Mouse (Mus musculus) kidney, adult 9 months (tissue): ENCODE measurements around the gene Ciapin1.

Experiments used
- DNase-seq: peaks from one replicate; pipeline ENCODE4 v3.0.0; 2022

The Ciapin1 gene

DNA sequence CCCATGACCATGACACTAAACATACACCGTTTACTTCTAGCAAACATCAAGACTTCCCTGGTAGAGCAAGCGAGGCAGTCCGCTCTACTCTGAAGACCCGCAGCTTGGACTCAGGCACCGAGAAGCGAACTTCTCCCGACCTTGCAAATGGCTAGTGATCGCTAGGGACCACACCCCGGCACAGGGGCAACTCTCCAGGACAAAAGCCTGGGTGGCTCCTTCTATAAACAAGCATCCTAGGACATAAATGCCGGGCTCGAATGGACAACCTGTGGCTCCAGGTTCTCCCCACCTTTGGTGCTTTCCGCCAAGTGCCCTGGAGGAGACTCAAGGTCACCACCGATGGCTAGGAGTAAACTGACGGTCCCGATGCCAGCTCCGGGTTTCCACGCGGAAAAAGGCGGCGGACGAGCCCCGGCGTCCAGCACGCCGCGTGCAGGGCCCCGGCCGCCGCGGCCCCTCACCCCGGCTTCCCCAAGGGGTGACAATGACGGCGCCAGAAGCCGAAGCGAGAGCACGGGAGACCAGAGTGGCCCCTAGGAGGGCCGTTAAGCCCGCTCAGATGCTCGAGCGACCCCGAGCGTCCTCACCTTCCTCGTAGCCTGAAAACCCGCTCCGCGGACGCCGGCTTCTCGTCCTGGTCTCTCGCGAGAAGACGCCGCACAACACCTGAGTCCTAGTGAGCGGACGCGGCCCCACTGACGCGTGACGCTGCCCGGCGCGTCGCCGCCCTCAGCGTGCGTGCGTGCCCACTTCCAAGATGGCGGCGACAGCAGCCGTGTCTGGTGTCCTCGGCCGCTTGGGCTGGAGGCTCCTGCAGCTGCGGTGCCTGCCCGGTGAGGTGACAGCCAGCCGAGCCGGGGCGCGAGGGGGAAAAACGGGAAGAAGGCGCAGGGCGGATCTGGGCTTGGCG is at the start of gene Ciapin1, which contains the start of gene Coq9:
TSS of gene Ciapin1 (minus strand) at position 697 of the 913 bp plus-strand sequence.
TSS of gene Coq9 (plus strand) at position 660 of the 913 bp plus-strand sequence.
- DNase-seq = peak; percentile 96

DNA sequence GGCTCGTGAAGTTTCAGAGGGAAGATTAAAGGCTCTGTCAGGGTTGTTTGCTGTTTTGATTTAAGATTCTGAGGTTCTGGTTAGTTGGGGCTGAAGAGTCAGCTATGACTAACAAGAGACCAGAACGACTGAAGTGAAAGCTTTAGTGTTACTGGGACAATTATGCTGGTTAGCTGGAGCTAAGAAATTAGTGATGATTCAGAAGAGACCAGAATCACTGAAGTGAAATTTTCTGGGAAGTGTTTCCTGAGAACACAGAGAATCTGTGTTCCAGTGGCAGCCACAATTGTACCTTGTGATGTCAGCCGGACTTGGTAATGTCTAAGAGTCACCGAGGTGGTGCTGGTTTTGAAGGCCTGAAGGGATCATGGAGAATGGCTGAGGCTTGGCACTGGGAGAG is 42.6 kb upstream of the Ciapin1 start:
- no peak for DNase-seq

DNA sequence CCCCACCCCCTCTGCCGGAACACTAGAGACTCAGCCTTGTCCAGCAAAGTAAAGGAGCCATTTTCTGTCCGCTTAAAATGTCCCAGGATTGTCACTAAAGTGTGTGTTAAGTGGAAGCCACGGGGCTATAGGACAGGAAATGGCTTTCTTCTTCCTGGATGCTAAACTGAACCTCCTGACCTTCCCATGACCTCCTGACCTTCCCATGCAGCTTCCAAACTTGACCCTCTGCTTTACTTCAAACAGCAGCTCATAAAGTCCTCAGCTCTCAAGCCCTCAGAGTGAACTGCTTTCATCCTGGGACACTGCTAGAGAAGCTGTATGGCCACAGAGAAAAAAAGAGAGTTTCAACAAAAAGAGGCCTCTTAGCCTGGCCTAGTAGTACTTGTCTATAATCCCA is 38.7 kb upstream of the Ciapin1 start:
- DNase-seq = no peak

DNA sequence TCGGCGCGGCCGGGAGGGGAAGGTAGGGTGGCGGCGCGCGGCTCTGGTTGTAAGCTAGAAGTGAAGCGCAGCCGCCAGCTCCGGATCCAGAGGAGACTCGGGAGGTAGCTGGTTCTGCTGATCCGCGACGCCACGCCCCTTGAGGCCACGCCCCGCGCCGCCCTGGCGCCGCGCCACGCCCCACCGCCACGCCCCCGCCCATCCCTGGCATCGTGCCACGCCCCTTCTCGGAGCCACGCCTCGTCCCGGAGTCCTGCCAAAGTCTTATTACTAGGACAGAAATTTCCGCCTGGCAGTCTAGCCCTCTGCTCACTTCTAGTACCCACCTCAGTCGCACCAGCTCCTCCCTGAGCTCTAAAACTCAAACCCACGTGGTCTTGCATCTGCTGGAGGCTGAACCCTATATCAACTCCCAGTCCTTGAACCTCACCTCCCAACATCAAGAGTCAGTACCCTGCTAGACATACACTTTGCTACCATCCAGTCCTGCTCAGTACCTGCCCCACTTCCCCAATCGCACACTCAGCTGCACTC is 38.1 kb upstream of the Ciapin1 start, which contains the start of gene Dok4:
TSS of gene Dok4 (minus strand) at position 134 of the 534 bp plus-strand sequence.
- DNase-seq = peak; percentile 90

DNA sequence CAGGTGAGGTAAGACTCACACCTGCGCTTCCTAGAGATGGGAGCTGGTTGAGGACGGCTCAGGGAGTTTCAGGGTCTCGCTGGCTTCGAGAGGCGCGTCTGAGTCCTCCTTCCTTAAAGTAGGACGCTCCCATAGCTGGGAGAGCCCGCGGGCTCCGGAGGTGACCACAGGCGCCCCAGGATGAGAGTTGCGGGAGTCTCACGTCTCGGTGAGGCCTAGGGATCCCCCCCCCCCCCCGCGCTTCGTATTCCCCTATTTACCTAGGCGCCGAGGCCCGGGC is 37.7 kb upstream of the Ciapin1 start:
- DNase-seq = no peak

DNA sequence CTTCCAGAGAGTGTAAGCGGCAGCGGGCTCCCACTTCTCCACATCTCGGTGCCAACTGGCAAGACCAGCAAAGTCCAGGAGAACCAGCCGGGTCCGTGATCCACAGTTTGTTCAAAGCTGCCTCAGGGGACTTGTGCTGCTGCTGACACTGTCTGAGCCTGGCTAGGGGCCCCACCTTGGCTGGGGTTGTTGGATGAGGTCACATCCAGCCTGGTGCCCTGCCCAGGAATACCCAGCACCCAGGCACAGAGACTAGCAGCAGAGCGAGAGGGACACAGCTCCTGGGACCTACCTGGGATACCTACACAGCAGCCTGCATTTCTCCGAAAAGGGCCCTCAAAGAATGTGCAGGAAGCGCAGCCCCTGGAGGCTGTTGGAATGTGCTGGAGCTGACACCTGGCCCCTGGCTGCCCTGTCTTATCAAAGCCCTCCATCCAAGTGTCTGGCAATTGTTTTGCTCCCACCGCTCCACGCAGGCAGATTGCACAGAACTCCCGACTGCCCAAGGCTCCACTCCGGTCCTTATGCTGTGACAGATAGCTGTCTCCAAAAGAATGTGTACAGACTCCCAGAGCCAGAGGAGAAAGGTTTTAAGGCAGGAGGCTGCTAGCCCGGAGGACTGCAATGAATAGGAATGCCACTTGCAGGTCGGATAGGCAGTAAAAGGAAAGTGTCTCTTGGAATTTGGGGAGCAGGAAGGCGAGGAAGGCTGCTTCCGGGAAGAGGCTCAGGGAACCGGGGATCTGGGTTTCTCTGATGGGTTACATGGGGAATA is 37.1 kb upstream of the Ciapin1 start:
- peak; percentile 43 for DNase-seq

DNA sequence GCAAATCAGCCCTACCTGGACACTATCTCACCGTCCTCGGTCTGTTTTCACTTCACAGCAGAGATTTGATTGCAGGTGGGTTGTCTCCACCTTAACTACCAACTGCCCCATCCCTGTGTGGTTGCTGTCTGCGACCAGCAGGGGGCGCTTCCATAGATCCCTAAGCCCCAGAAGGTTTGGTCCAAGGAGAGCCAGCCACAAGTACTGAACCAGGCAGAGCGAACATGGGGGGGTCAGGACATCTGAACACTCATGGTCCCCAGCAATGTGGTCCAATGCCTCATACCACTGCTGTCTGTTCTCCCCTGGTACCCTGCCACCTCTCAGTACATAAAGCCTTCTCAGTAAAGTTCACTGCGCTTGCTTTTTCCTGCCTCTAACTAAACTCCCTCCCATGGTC is 36.2 kb upstream of the Ciapin1 start:
- peak; percentile 80 for DNase-seq

DNA sequence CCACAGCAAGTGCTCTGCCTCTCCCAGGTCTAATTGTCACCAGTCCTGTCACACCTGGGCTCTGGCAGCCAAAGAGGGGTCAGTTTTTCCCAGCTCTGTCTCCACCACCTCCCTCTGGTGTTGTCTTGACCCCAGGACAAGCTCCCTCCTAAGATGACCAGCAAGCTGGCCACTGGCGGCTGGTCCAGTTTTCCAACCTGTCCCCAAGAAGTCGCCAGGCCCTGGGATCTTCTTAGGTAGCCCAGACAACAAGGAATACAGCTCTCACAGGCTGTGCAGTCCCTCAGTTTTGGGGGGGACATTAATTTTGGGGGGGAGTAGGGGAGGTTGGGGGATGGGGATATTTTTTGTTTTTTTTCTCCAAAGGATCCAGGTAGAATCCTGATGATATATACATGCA is 34.4 kb upstream of the Ciapin1 start:
- DNase-seq = no peak

DNA sequence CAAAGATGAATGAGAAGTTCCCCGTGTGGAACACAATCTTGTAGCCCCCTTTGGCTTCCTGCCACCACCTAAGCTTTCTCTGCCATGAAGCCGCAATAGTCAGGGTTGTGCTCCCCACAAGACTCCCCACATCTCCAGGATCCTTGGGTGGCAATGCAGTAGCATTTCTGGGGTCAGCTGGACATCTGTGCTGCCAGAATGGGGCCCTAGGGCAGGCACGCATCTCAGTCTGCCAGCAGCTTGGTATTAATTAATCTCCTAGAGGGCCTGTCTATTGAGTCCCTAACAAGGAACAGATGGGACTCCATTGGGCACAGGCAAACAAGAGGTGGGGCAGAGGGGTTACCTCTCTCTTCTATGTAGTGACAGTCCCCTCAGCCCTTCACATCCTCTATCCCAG is 34.0 kb upstream of the Ciapin1 start:
- peak; percentile 67 for DNase-seq

DNA sequence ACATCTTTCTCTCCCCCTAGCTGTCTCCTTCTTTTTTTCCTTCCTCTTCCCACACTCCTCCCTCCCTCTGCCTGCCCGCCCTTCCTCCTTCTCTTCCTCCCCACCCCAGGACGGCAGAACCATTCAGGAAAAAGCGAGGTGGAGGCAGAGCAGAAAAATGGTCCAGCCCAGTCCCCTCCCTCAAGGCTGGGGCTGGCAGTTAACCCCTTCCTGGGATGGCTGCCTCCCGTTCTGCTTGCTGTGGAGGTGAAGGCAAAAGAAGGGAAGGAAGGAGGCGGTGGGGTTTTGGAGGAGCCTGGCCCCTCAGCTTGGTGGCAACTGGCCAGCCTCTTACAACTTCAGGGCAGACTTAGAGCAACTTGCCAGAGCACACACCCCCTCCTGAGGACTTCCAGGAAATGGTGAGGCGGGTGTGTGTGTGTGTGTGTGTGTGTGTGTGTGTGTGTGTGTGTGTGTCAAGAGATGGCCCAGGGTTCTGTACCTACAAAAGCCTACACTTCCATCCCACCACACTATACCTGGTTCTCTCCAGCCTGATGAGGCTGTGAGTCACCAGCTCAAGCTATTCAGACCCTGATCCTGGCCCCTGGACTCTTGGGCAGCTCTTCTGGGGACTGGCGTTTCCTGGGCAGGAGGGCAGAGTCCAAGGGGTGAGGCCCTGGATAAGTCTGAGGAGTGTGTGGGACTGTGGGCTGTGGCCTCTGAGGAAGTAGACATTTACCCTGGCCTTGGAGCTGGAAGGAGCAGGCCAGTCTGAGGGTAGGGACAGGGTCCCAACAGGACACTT is 33.1 kb upstream of the Ciapin1 start:
- DNase-seq = peak; percentile 89

DNA sequence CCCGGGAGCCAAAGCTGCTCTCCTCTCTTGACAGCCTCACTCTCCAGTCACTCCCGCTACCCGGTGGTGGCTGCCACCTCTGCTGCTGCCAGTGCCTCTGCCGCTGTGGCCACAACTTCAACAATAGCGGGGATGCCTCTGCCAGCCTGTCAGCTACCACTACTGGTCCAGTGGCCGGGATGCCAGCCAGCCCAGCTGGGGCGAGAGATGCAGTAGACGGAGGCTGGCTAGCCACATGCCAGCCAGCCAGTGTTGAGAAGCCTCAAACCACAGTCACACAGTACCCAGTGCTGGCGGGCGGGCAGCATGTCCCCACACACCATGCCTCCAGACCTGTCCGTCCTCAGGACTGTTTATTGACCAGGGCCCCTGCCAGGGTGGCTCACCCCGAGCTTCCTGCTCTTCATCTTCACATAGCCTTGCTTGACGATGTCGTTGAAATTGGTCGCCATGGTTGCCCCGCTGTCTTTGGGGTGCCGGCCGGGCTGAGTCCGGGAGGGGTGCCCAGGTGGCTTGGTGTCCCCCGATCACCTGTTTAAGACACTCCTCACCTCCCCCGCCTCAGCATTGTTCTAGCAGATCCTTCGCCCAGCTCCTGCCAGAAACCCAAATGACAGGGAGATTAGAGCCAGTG is 32.4 kb upstream of the Ciapin1 start:
- DNase-seq = no peak

DNA sequence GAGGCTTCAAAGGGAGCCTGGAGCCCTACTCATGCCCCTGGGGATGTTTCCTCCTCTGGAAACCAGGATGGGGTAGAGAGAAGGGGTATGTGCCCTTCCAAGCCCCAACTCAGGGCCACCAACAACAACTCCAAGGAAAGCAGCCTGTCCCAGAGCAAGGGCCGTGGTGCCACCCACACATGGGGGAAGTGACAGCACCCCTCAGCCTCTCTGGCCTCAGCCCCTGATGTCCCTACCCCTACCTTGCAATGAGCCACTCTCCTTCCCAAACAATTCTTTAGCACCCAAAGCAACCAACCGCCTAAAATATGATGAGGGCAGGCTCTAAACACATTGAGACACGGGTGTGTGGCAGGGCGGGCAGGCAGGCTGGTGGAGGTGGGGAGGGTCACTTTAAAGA is 31.8 kb upstream of the Ciapin1 start:
- no peak for DNase-seq

DNA sequence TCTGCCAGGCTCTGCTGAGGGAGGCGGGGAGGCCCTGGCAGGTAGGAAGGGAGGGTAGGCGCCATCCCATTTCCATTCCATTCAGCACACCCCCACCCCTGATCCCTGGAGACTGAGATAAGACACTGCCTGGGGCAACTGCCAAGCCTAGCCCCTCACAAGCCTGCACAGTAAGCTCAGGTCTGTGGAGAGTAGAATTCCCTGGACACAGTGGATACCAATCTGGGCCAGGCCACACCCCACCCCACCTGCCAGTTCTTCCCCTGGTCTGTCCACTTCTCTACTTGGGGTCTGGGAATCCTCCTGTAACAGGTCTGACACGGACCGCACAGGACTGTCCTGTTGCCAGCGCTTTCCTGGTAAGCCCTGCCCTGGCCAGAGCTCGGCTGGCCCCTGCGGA is 31.0 kb upstream of the Ciapin1 start:
- no peak for DNase-seq

DNA sequence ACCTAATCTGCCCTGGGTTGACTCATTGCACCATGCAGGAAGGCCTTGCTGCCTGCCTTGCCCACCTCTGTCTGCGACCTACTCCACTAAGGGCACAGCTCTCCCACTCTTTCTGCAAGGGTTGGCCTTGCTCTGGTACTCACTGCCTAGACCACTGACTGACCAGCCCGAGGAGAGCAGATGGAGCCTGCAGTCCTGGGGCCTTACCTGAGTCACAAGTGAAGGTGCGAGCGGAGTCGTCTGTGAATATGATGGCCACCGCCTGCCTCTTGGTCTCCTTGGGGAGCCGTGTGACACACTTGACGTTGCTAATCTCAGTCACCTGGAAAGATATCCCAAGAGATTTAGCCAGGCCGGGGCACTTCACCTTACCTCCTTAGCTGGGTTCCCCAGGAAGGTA is 28.8 kb upstream of the Ciapin1 start:
- DNase-seq = no peak

DNA sequence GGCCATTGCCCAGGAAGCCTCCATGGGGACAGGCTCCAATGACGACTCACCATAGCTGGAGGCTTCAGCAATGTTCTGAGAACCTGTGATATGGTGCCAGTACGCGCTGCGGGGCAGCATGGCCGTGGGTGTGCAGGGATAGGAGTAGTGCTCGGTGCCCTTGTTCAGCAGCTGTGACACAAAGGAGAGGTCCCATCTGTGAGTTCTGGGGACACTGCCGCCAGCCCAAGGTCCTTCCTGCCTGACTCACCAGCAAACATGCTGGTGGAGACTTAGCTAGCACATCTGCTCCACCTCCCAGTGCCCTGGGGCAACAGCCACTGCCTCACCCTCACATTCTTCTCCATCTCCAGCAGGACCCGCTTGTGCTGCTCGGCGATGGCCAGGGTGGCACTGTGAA is 27.1 kb upstream of the Ciapin1 start:
- no peak for DNase-seq

DNA sequence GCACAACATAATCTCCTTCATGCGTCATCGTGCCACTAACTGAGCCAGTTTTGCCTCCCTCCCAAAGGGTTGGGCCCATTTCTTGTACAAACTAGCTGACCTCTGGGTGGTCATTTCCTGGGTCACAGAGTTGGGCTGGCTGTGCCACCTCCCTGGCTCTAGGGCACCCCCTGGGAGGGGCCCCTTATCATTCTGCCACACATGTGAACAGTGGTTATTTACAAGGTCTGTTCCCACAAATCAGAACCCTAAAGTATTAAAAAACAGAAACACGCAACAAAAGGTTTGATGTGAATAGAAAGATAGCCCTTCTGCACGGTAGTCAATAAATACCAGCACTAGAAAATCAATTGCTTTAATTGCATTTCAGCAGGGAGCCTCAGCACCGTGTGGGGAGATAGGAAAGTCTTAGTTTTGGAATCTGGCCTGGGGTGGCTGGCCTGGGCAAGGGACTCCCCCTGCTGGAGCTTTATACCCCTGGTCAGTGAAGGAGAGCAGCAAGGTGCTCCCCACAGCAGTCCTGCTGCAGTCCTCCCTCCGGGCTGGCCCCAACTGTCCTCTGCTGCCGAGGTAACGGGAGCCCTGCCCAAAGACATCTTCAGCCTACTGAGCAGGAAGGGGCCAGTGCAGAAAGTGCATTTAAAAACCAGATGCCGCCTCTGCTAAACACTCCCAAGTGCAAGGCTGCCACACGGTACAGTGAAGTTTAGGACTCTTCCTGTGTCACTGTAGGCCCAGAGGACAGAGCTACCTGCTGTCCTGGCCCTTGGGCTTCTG is 25.9 kb upstream of the Ciapin1 start:
- no peak for DNase-seq

DNA sequence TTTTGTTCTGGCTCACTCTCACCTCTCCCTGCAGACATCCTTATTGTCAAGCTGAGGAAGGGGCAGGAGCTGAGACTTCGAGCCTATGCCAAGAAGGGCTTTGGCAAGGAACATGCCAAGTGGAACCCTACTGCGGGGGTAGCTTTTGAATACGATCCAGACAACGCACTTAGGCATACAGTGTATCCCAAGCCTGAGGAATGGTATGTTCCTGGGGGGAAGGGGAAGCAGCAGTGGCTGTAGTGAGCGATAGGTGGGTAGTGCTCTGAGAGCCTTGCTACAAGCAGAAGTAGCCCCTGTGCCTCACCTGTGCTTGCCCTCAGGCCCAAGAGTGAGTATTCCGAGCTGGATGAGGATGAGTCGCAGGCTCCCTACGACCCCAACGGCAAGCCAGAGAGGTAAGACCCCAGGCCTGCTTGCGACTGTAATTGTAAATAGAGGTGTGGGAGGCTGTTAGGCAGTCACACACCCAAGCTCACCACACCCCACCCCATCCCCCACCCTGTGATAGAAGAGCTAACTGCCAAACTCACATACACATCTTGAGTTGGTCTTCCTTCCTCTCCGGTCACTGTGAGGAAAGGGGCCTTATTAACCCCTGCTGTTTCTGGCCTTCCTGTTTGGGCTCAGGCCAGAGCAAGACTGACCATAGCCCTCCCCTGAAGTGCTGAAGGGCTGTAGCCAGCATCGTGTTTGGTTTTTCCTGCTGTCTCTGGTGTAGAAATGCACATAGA is 24.5 kb upstream of the Ciapin1 start:
- no peak for DNase-seq

DNA sequence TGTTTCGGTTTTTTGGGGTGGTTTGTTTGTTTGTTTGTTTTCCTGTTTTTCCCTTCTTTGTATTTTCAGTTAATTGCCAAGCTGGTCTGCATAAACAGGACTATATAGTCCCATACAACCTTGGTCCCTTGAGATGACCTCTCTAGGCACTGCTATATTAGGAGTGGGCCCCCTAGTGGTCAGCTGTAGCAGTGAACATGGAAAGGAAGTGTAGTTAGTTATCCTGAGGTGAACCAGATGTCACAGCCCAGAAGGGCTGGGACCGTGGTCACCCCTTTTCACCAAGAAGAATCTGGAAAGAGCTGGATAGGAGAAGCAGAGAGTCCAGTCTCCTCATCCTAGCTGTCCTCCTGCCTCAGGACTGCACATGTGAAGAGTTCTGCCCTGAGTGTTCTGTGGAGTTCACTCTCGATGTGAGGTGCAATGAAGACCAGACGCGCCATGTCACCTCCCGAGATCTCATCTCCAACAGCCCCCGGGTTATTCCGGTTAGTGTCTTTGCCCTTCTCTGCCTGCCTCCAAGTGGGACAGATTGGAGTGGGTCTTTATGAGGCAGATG is 23.3 kb upstream of the Ciapin1 start:
- DNase-seq = peak; percentile 82

DNA sequence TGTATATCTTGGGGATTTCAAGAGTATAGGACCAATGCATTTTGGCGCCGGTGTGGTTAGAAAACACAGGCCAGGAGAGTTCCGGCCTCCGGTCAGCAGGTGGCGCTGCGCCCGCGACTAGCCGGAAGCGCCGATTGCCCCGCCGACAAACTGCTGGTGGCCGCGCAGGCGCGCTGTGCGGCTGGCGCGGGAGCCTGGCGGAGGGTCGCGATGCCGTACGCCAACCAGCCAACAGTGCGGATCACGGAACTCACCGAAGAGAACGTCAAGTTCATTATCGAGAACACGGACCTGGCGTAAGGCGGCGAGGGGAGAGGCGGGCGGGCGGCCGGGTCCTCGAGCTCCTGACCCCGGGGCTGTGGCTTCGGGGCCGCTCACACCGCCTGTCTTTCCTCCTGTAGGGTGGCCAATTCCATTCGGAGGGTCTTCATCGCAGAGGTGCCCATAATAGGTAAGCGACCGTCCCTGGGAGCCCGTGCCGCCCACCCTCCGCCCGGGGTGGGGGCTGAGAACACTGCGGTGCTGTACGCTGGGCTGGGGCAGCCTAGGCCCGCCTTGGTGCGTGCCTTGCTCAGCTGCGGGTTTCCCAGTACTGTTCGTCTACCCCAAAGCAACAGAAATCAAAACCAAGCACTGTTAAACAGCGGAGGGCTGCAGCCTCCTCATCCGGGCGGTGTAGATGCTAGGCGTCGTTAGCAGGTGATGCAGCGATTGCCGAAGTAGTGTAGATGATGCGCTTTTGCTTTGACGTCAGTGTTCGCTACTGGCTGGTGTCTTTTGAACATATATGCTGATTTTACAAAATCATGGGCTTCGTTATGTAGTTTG is 19.4 kb upstream of the Ciapin1 start, which contains the start of gene Polr2c:
TSS of gene Polr2c (plus strand) at position 105 of the 828 bp plus-strand sequence.
- DNase-seq = peak; percentile 89

DNA sequence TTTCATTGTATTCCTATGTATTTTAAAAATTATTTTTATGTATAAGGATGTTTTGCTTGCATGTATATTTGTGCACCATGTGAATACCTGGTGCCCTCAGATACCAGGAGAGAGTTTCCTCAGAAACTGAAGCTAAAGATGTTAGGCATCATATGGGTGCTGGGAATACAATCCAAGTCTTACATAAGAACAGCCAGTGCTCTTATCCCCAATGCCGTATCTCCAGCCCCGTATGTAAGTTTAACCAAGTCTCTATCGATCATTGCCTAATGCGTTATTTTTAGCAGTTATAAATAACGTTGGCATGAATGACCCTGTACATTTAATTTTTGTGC is 18.8 kb upstream of the Ciapin1 start:
- DNase-seq = no peak
